Mouse (Mus musculus) skeletal muscle tissue, adult 2 months (tissue): Measurements from ENCODE around the gene Papss1.
A peak's percentile ranks its signal among the peaks of the same experiment; 100 is the strongest.

Experiments
- DNase-seq: peaks from one replicate; pipeline ENCODE4 v3.0.0-alpha.2; 2012; ENCODE audit warnings: low read depth, low spot score

Gene Papss1

GRCm38 (mm10) chr3:131634091-131634490 is 69.5 kb downstream of the Papss1 start:
- DNase-seq: no peak

- DNase-seq: no peak
These were observed 71.6 kb downstream of the Papss1 start for GRCm38 (mm10) chr3:131636126-131636525.

GRCm38 (mm10) chr3:131637008-131637407 is 72.4 kb downstream of the Papss1 start:
- DNase-seq: no peak

GRCm38 (mm10) chr3:131637664-131638063 is 73.1 kb downstream of the Papss1 start:
- DNase-seq: no peak

- peak; percentile 48 for DNase-seq
These were observed 73.6 kb downstream of the Papss1 start for GRCm38 (mm10) chr3:131638216-131638615.

GRCm38 (mm10) chr3:131642681-131643292 is 78.2 kb downstream of the Papss1 start:
- no peak for DNase-seq

- no peak for DNase-seq
These were observed 80.6 kb downstream of the Papss1 start for GRCm38 (mm10) chr3:131645203-131645602.

DNA sequence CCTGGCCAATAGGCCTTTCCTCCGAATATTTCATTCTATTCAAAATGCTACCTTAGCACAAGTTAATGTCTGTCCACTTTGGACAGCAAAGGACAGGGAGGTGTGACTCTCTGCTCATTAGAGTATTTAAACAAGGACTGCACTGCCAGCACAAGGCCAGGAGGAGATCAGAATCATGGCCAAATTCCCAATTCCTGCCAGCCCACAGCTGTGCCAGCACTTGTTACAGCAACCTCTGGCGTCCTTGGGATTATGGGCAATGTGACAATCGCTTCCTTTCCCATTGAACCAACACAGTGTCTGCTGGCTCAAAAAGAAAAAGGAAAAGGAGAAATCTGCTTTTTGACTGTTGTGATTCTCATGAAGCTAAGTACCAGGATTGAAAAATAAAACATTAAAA is 89.8 kb downstream of the Papss1 start:
- DNase-seq: no peak

GRCm38 (mm10) chr3:131656032-131656431 is 91.5 kb downstream of the Papss1 start:
- DNase-seq: no peak

- no peak for DNase-seq
These were observed 95.6 kb downstream of the Papss1 start for GRCm38 (mm10) chr3:131660126-131660525.

DNA sequence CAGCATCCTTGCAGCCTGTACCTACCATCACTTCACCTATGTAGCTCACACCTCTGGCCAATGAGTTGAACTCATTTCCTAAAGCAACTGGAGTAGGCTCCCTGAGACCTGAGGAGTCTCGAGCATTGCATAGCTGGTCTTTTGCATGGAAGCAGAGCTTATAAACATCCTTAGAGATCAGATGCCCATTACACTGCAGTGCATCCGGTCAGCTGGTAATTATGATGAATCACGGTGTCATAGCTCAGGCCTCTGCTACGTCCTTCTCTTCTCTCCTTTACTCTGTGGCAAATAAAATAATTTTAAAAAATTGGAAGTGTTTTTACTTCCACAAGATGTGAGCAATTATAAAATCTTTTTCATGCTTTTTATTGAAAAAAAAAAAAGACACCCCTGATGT is 96.1 kb downstream of the Papss1 start:
- no peak for DNase-seq

- no peak for DNase-seq
These were observed 98.1 kb downstream of the Papss1 start for GRCm38 (mm10) chr3:131662589-131663148.

GRCm38 (mm10) chr3:131669910-131670309 is 105.3 kb downstream of the Papss1 start:
- no peak for DNase-seq

DNA sequence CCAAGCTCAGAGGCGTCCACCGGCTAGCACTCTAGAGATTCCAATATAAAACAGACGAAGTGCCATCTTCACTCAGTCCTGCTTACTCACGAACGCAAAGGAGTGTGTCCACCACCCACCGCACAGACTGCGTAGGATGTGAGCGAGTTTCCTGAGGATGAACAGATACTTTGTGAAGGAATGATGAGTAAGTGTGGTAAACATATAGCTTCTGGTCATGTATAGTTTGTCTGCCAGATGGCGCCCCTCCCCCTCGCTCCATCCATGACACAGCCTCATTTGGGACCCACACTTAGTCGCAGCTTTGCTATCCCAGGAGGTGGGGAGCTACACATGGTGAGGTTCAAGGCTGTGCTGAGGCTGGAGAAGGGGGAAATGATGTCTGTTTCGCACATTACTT is 121.5 kb downstream of the Papss1 start:
- no peak for DNase-seq

- DNase-seq: no peak
These were observed 125.4 kb downstream of the Papss1 start for GRCm38 (mm10) chr3:131689949-131690348.

- no peak for DNase-seq
These were observed 126.0 kb downstream of the Papss1 start for GRCm38 (mm10) chr3:131690543-131690942.

GRCm38 (mm10) chr3:131691202-131691601 is 126.6 kb downstream of the Papss1 start:
- DNase-seq: no peak
